Mouse (Mus musculus): ENCODE data around the gene Ndufc1.
A peak's percentile ranks its signal among the peaks of the same experiment; 100 is the strongest.
"Not testable (repeated sequence)": the region's sequence is repeated elsewhere in the genome, so short reads cannot be mapped to it uniquely, and the experiment has no call there.

Gene Ndufc1

DNA sequence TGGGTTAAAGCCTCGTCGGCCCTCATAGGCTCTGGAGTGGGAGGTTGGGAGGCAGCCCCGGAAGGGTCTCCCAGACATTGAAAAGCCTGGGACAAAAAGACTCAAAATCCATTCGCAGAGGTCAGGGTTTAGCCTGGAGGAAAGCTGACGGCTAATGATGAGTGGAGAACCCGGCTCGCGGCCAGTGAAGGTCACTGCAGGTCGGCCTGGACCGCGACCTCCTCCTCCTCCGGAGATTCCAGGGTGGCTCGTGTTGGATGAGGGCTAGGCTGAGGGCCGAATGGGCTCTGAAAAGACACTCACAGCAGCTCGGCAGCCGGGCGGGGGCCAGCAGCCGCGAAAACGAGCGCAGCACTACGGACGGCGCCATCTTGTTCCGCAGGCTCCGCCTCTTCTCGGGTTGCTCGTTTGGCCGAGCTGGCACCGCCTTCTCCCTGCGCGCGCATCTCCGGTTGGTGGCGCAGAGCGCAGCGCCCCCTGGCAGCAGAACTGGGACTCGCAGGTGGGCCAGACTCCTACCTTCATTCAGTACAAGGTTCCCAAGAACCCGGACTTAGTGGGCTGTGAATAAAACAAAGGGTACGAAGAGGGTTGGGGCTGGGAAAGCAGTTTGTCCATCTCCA, at the start of gene Ndufc1:
Gene Ndufc1, minus strand, starts transcription at position 428 of the 623 bp plus-strand sequence.
- peak; percentile 100 for DNase-seq

DNA sequence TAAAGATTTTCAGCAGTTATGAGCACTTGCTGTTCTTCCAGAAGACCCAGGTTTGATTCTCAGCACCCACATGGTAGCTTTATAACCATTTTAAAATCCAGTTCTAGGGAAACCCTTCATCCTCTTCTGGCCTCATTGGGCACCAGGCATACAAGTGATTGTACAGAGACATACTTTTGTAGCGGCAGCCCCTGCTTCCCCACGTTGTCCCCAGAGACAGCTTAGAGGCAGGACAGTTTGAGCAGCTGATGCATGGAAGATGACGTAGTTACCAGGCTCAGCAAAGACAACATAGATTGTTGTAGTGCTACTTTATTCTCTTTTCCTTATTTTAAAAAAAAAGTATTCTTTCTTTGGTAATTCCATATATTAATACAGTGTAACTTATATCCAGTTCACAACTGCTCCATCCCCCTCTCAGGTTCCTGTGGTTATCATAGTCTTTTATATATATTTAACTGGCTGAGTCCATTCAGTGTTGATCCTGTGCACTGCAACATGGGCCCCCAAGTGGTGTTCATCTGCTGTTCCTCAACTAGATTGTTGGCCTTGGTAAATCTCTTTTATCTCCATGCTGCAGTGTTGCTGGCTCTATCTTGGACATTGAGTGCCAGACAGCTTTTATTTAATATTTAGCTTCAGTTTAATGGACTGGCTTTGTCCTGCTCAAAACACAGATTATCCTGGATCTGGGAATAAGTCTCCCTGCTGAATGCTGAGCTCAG, 26.2 kb upstream of the Ndufc1 start:
- DNase-seq: no peak

DNA sequence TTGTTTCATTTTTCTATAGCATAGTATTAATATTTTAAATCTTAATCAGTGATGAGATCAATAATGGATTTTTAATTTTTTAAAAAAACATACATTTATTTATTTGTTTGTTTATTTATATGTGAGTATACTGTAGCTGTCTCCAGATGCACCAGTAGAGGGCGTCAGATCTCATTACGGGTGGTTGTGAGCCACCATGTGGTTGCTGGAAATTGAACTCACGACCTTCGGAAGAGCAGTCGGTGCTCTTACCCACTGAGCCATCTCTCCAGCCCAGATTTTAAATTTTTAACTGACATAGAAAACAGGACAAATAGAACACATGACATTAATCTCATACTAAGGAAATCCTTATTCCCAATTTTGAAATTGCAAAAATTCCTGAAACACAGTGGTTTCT, 25.6 kb upstream of the Ndufc1 start:
- DNase-seq: not testable (repeated sequence)

DNA sequence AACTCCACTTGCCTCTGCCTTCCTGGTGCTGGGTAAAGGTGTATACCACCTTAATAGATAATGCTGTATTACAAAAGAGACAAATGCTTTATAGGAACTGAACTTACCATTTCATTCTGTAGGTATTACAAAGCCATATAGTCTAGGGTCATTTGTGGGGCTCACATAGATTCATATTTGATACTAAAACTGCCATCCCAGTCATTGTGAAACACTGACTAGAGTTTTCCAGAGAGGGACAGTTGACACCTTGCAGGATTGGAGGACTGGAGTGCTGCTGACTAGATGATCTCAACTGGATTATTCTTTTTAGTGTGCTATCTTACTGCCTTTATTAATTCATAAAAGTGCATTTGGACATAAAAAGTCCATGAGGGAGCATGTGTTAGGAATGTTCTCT, 16.6 kb upstream of the Ndufc1 start:
- no peak for DNase-seq

DNA sequence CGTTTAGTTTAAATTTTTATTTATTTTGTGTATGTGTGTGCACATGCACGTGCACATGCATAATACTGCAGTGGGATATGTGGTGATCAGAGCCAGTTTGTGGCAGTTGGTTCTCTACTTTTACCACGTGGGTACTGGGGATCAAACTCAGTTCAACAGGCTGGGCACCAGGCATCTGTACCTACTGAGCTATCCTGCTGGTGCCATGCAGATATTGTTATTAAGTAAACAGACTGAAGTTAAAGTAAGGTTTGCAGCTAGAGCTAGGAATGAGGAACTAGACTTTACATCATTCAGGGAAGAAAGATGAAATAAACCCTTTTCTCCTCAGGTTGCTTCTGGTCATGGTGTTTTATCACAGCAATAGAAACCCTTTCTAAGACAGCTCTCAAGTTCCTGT, 13.1 kb upstream of the Ndufc1 start:
- no peak for DNase-seq

GRCm38 (mm10) chr3:51417966-51418365, 9.2 kb upstream of the Ndufc1 start:
- DNase-seq: no peak

GRCm38 (mm10) chr3:51417485-51417884, 8.7 kb upstream of the Ndufc1 start:
- no peak for DNase-seq

DNA sequence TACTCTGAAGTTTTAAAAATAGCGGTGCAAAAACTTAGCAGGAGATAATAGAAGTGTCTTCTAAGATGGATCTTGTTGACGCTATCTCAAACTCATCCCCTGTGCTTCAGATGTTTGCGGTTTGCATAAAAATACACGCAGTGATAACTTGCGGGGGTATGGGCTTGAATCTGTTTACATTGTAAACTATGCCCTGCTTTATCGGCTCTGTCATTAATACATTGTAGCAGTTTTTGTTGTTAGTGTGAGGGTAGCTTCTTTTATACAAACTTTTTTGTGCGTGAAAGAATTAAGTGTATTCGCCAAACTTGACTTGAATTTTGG, 8.3 kb upstream of the Ndufc1 start:
- DNase-seq: no peak

DNA sequence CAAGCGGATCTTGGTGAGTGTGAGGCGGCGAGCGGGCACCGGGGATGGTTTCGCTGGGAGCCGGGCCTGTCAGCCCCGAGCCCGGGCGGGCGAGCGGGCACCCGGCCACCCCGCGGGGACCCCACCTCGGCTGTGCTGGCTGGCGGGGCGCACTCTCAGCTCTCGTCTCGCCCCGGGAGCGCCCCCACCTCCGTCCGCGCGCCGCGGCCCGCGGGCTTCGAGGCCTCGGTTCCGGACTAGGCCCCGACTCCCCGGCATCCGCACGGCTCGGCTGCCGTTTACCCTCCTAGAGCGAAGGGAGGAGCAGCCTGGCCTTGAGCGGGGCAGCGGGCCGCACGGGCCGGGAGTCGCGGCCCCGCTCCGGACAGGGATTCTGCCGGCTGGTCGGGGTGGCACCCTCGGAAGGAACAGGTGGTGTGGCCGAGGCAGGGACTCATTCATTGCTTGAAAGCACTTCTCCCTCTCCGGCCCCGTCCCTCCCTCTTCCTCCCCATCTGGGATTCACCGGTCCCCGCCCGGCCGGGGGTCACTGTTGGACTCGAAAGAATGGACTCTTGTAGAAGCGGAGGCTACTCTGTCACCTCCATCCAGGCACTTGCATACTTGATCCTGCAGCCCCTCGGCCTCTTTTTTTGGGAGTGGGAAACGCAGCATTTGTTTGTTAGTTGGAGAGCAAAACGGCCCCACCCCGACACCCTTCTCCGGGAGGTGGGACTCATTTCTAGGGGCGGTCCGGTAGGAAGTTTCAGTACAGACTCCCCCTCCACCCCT, 7.8 kb upstream of the Ndufc1 start:
- DNase-seq: peak; percentile 41

DNA sequence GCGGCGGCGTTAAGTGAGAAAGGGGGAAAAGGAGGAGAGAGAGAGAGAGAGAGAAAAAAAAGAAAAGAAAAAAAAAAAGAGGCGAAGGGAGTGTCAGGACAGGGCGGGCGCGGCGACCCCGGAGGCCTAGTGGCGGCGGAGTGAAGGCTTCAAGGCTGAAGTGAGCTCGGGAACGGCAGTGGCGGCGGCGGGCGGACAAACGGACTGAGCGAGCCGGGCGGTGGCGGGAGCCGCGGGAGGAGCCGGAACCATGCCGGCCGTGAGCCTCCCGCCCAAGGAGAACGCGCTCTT, 7.2 kb upstream of the Ndufc1 start:
- DNase-seq: no peak

DNA sequence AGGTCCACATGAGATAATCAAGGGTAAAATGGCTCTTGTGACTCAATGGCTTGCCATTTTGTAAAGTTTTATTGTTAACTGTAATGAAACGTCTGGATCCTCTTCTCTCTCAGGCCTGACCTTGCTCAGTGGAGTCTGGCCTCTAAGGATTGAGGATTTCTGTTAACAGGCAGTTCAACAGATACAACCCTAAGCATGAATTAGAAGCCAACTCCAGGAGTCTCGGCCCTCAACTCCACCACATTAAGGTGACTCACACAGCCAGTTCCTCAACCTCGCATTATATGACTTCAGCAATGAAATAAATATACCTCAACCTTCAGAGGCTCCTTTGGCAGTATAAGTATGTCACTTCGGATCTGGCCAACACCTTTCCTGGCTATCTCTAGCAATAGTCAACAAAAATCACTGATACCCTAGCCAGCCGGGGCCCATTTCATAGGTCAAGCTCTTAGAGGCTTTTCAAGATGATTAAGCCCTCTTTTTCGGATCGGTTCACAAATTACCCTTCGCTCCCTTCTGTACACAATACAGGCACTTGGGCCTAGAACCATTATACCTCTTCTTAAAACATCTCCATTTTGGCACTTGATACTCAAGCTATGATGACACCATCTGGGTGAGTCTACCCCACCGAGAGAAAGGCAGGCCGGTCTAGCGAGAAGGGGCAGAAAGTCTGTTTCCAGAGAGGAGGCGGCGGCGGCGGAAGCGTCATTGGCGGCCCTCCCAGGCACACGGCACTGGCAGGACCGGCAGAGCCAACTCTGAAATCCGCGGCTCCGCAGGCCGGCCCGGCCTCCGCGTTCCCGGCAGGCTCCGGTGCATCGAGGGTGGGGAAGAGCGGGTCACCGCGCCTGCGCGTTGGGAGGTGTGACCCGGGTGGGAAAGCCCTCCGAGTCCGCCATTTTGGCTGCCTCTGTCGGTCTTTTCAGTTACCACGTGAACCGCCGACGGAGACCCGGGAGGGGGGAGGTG, 6.6 kb upstream of the Ndufc1 start, which contains the start of gene Naa15:
Gene Naa15, plus strand, starts transcription at position 51 of the 975 bp plus-strand sequence.
- DNase-seq: peak; percentile 96

DNA sequence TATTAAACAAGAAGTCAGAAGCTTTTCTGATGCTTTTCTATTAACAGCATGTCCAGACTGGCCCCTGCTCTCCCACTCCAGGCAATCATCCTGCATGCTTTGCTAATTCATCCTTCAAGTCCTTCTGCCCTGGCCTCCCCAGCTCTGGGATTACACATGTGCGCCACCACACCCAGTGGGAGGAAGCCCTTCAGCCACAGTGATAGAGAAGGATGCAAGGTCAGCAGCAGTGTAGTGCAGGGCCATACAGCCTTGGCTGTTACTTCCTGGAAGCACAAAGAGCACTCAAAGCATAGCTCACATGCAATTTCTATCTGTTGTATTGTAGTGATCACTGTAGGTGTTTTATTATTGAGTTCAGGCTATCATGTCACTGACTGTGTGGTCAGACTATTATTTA, 4.5 kb upstream of the Ndufc1 start:
- DNase-seq: no peak

- DNase-seq: no peak
These were observed 3.7 kb upstream of the Ndufc1 start for GRCm38 (mm10) chr3:51412457-51412856.

DNA sequence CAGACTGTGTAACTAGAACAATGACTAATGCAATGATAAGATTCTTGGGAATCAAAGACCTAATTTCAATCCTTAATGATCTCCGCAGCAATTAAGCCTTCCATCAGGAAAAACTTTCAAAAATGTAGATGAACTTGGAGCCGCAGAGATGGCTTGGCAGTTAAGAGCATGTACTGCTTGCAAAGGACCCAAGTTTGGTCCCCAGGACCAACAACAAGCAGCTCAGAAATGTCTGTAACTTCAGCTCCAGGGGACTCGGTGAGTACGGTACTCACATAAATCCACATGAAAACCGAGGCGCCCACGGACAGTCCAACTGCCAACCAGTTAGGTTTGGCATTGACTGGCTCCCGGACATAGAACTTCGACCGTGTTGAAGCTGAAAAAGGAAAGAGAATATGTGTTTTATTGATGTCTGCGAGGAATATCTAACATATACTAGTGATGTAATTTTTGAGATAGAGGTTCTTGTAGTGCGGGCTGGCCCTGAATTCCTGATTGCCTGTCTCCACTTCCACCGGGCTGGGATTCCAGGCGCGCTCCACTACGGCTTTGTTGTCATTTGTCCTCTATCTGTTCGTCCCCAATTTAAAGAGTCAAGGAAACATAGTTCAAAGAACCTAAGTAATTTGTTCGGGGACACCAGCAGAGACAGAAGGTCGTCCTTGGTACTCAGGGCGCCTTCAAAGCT, 773 bp downstream of the Ndufc1 start:
- peak; percentile 33 for DNase-seq

DNA sequence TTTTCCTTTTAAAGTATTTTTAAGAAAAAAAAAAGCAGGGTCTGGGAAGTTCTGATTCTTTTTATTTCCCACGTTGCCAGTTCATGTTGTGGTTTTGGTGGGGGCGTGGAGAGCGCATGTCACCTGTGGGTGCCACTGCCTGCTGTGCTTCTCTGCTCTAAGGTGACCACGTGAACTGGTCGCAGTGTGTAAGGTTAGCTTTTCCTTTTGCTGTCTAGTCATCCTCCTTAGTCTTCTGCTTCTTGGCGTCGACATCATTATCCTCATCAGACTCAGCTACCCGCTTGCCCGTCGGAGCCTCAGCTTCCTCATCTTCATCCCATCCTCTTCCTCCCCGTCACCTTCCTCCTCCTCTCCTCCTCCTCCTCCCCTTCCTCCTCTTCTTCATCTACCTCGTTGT, 6.2 kb downstream of the Ndufc1 start:
- DNase-seq: no peak

DNA sequence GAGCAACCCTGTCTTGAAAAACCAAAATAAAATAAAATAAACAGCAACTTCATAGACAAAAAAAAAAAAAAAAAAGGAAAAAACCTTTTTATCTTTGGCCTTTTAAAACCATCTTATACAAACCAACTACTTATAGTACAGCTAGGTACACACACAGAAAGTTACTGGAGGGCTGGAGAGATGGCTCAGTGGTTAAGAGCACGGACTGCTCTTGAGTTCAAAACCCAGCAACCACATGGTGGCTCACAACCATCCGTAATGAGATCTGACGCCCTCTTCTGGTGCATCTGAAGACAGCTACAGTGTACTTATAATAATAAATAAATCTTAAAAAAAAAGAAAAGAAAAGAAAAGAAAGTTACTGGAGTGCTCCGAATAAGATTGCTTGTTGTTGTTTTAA, 6.7 kb downstream of the Ndufc1 start:
- DNase-seq: not testable (repeated sequence)

DNA sequence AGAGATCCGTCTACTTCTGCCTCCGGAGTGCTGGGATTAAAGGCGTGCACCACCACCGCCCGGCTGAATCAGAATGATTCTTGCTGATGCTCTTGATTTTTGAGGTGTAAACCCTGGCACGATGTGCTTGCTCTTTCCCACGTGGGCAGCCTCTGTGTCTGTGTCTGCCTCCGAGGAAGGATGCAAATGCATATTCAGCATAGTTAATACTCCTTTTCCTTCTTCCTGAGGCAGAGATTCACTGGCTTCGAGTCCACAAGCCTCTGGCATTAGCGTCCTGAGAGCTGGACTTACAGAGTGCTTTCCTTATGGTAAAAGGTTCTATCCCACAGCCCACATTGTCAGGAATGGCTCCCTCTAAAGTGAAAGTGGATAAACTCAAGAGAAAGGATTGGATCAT, 8.1 kb downstream of the Ndufc1 start:
- DNase-seq: no peak

GRCm38 (mm10) chr3:51399531-51399930, 9.3 kb downstream of the Ndufc1 start:
- DNase-seq: no peak

GRCm38 (mm10) chr3:51398667-51399066, 10.1 kb downstream of the Ndufc1 start:
- no peak for DNase-seq

- DNase-seq: no peak
These were observed 11.0 kb downstream of the Ndufc1 start for GRCm38 (mm10) chr3:51397700-51398299.

- peak; percentile 37 for DNase-seq
These were observed 12.3 kb downstream of the Ndufc1 start, which contains the start of gene Mgarp for GRCm38 (mm10) chr3:51396219-51397068. Gene Mgarp, minus strand, starts transcription at chr3:51396738.

Data from right cerebral cortex, postnatal 4 days (tissue).